Mouse (Mus musculus) erythroblast, embryonic 14.5 days (primary cell): ENCODE data around the gene Ypel3.

Experiments
- GATA1 ChIP-seq: IDR thresholded peaks from 2 replicates; pipeline ENCODE4 v1.6.1; 2012; ENCODE audit warnings: low read length, inconsistent platforms, mixed read lengths
- TAL1 ChIP-seq: IDR thresholded peaks from 3 replicates; pipeline ENCODE4 v1.6.1; 2012; ENCODE audit warnings: low read length, inconsistent platforms, mixed read lengths

GRCm38 (mm10) chr7:126749582-126750343 lies 27.0 kb upstream of the Ypel3 start:
- TF ChIP-seq GATA1 (no peak), TAL1 (no peak)
